Mouse (Mus musculus) mouse embryonic stem cell (cell line): ENCODE measurements at regions not wholly inside any gene's neighbourhood (a gene's known extent, or its start where the extent isn't known, plus 50 kb on each side); places are given as distances from the start of the nearest gene placed in this dataset.

ENCODE experiments used
- in situ Hi-C, 2 experiments: fragments of 300-500 bp; cut with MboI; formaldehyde crosslinking; loops; 1 replicate in 1 of 2; 3 replicates in 1 of 2; pipeline ENCODE4 v1.14.3; 2019 to 2020; ENCODE audit warnings: low sequenced_read_pairs in 2 of 2, low pct_unique_long_range_greater_than_20kb in 1 of 2, mixed read lengths in 1 of 2; ENCODE audit not compliant: unreplicated experiment in 1 of 2

DNA sequence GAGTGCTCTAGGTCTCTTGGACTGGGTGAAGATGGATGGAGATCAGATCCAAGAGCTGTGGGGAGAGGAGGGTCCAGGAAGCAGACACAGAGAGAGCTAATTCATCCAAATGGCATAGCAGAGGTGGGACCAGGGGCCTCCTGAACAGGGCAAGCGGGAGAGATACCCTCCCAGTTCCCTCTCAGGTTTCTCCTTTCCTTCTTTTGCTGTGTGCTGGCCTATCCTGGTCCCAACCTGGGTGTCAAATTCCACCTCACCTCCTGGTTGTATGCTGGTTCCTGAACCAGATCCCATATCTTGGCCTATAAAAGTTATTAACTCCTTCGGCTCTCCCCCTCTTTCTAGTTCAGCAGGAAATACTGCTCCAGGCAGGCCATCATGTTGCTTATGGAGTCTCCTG, 214.1 kb upstream of the Gm12728 start:
- in situ Hi-C loops: no loop called here

DNA sequence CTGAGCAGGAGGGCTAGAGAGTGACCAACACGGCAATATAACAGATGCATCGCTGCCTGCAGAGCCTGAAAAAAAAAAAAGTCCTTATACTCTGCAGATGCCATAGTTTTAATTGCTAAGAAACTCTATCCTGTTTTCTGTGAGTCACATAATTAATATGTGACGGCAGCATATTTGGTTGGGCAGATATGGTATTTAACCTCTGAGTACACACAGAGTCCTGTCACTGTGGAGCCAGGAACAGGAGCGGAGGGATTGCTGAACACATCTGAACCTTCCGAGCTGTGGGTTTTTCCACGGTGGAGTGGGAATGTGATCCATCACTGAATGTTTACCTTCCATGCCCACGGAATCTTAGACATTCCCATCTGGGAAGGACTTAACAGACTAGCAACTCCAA, 208.7 kb upstream of the Gm12728 start:
- in situ Hi-C loops: no loop called here

DNA sequence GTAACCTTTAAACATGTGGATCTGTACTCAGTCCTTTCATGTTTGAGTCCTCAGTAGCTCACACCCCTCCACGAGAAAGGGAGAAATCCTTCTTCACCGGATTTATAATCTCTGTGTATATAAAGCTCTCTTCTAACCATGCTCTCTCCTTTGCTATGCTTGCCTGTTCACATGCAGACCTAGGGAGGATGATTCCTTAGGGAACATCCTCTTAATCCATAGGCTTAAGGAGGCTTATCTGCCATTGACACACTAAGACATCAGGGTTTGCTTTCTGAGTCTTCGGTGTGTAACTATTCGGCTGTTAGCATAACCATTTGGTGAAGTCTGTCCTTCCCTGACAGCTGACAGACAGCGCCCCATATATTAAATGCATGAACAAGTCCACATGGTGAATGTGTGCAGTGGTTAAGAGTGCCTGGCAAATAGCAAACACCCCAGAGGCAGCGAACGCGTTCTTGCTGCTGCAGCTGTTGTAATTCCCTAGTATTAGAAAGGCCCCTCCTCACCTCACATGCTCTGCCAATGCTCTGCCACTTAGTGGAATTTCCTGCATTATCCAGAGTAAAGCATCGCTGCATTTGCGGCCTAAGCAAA, 205.2 kb upstream of the Gm12728 start:
- in situ Hi-C loops: no loop called here

DNA sequence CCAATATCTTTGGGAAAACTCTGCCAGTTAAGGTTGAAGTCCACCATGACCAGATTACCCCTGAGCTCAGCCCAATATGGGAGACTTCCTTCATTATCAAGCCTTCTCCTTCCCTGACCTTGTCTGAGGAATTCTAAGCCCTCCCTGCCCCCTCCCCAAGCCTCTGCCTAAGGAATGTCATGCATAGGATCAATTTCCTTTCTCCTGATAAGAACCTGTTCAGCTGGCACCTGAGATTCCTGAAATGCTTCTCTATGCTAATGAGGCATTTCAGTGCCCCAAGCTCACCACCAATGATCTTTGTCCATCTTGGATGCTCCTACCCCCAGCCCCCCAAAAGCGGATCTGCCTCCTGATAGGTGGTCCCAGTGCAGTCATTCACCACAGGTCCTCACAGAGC, 186.0 kb upstream of the Gm12728 start:
- in situ Hi-C loops: no loop called here

DNA sequence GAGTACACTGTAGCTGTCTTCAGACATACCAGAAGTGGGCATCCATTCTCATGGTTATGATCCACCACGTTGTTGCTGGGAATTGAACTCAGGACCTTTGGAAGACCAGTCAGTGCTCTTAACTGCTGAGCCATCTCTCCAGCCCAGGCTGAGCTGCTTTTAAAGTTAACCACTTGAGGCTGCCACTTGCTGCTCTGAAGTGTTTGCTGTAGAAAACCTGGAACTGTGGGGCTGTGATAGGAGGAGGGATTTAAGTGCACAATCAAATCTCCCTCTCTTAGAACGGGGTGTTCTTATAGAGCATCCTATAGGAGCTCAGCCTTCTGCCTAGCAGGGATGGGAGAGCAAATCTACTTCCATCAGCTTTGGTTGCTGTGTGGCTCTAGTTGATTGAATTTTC, 185.1 kb upstream of the Gm12728 start:
- in situ Hi-C loops: no loop called here

DNA sequence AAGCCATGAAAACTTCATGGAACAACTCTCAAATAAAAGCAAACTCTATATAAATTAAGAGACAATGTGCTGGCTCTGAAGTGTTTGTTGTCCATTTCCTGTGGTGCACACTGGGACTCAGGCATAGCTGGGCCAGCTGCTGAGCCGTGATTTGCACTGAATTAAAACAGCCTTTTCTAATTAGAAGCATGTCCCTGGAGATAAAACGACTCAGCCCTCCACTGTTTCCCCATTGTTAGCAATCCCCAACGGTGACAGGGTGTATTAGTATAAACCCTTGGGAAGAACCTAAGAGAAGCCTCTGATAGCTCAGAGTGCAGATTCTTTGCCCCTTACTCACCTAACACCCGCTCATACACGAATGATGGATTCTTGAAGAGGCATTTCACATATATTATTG, 182.9 kb upstream of the Gm12728 start:
- in situ Hi-C loops: no loop called here

DNA sequence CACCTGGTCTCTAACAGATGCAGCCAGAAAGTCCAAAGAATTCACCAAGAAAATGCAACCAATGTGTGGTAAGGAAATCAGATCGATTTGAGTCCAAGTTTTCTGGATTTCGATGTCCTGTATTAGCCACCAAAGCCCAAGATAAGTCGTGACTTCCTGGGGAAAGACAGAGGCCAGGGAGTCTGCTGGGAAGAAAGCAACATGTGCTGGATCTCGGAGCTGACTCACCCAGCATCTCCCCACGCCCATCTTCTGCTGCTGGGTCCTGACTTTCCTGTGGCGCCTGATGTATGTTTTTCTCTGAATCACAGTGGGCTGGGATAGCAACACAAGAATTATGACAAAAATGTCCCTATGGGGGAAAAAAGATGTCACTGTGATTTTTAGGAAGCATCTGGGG, 178.8 kb upstream of the Gm12728 start:
- in situ Hi-C loops: no loop called here

DNA sequence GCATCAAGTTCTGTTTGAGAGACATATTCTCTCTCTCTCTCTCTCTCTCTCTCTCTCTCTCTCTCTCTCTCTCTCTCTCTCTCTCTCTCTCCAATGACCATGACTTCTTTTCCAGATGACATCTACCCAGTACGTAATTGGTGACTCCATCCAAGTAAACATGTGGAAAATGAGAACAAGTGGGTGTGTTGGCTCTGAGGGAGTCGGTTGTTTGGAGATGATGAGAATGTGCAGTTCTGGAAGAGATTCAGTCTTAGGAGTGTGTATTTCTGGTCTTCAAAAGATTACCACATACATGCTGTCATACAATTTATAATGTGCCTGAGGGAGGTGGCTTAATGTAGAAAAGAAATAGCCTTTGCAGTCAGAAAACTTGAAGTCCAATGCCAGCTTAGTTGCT, 175.3 kb upstream of the Gm12728 start:
- in situ Hi-C loops: no loop called here

DNA sequence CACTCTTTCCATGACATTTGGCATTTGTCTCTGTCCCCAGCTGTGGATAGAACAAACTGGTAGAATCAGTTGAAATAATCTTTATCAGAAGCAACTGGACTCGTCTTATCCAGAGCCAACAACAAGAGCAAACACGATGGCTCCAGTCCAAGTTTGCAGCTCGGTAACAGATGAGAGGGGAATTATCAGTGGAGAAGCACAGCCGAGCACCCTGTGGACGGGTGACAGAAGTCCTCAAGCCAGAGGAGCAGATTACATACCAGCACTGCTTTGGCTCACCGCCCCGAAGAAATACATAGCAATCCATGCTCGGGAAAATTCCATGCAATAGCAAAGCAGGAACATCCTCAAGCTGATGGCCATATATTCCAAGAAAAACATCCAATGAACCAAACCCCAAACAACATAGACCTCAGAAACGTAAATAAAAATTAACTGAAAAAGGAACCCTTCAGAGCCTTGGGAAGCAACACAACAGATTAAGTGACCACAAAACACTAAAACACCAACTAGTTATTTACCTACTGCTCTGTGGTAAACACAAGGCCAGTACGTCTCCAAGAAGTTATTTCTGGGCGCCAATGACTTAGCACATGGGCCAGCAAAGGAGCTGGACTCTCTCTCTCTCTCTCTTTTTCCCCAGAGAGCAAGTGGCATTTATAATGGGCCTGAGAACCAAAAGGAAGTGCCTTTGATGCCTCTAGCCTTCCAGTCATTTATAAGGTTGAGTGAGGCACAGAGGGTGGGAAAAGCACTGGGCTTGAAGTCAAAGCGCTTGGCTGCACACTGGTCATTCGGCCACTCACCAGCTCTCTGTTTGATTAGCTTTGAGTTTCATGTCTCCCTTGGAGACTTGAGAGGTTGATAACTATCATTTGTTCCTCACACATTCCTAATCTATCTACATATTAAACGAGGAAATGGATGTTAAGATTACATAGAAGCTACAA, 163.0 kb upstream of the Gm12728 start:
- in situ Hi-C loops: no loop called here

DNA sequence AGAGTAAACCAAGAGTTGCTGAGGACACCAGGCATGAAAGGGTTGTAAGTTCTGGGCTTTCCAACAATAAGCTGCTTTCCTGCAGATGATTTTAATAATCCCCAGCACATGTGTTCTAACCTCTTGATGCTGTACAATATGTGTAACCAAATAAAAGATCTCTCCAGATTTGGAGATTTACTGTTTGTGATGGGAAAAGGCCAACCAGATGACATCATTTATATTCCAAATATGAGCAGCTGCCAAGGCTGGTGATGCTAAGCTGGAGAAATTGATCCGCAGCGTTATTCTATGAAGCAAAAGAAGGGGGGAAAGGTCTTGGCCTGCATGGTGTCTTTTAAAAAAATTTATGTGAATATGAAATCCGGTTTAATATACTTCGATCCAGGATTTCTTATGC, 160.1 kb upstream of the Gm12728 start:
- in situ Hi-C loops: no loop called here

DNA sequence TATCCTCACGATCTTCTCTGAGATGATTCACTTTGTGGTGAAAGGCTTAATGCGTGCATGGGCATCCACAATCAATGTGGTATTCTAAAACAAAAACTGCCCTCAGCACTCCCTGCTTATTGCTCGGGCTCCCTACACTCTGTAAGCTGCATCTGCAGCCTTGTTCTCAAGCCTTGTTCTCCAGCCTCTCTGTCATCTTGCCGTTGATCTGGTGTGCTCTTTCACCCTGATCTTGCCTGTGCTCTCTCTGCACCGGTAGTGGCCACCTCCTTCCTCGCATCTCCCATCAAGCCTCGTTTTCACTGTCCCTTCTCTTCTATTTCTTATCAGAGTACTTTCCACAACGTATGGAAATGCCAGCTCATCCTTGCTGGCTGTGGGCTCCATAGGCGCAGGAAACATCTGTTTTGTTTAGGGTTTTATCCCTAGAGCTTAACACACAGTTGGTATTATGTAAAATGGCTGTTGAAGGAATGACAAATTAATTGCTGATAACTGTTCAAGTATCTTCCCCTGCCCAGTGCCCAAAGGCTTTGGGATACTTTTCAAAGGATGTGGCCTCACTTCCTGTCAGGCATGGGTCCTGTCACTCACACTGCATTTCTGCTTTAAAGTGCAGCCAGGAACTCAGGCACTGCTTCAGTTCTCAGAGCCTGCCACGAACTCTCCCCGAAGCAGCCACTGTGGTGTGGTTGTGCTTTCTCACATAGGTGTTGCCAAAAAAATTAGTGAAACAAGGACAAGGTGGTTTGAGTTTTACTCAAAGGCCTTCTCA, 158.9 kb upstream of the Gm12728 start:
- in situ Hi-C loops: no loop called here

DNA sequence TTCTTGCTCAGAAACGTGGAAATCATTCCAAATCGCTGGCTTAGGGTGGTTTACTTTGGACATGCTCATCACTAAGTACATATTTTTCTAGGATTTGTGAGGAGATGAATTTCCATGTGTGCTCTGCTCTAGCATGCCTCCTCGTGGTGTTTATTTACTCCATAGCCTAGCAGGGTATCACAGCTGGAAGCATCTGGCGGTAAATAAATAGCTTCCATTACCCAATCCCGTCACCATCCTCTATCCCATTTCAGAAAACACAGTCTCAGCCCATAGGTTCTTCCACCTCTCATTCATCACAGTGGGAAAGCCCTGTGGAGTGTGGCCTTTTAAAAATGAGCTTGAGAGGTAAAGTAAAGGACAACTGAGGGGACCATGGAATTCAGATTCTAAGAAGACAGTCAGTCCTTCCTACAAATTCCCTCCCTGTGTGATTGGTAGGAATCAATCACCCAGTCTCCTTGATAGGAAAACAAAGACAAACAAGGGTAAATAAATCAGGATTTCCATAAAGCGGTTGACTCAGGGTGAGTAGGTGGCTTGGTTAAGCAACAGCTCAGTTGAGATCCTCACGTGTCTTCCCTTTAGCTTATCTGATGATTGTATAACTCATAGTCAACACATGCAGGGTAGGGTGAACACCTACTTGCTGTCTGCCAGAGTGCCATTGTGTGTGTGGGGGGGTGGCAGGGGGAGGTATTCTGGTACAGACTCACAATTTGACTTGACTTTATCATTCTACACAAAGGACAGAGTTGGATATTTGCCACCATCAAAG, 156.9 kb upstream of the Gm12728 start:
- in situ Hi-C loops: no loop called here

DNA sequence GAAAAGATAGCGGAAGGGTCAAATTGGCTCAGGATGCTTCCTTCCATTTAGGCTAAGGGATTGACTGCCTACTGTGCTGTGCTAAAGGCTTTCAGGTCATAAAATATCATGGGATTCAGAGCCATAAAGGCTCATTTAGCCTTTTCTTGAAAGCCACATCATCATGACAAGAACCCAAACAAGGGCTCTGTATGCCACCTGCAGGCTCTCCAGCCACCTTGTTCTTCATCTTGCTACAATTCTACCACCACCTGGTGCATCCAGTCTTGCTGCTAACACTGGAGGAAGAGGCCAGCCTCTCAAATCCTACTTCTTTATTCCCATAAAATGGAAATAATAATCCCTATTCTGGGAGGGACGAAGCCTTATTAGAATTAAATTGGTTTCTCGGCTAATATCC, 155.9 kb upstream of the Gm12728 start:
- in situ Hi-C loops: no loop called here

DNA sequence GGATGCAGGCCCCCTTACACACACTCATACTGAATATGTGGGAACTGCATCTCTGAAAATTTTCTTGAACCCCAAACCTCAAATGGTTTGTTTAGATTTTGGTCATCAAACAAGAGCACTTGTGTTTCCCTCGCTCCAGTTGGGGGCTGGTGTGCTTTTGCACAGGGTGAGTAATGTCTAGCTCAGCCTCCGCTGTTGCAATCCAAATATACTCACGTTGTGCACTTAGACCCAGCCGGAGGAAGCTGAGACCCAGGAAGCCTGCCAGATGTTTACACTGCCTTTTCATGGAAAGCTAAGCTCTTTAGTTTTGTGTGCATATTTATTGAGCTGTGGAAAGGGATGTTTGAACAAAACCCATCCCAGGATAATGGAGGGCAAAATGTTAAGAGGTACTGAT, 148.9 kb upstream of the Gm12728 start:
- in situ Hi-C loops: no loop called here

DNA sequence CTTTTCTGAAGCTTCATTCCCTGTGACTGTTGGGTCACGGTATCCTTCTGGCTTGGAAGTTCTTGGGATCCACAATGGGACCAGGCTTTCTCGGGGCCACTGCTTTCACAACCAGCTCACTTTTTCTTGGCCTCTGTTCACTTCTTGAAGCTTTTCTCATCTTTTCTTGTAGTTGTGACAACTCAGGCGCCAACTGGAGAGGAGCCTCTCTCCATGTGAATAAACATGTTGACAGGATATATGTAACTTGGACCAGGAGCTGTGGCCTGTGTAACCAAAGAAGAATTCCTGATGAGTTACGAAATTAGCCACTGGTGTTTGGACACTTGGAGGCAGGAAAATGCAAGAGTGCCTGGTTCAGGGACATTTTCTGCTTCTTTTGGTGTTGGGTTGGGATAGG, 148.1 kb upstream of the Gm12728 start:
- in situ Hi-C loops: no loop called here

DNA sequence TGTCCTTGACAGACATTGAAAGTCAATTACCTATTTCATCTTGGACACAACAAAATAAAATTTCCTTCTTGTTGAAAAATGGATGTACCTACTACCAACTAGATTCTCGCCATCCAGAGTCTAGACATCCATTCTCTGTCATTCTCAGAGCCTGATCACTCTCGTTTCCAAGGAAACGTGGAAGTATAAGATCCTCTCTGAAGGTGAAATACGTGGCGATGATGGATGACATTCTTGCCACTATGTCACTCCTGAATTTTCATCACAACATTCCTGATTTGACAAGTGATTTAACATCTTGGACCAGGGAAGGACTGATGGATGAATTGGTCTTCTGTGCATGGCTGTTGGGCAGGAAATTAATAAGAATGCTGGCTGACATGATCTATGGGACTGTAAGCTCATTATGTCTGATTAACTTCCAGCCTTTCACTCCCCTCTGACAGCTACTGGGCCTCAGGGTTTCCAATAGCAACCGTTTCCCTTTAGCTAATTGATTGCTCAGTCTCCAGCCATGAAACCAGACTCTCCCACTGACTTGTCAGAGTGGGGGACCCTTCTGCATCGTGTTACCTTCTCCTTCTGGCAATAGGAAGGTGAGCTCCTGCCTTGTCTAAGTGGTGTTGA, 140.7 kb upstream of the Gm12728 start:
- in situ Hi-C loops: no loop called here

DNA sequence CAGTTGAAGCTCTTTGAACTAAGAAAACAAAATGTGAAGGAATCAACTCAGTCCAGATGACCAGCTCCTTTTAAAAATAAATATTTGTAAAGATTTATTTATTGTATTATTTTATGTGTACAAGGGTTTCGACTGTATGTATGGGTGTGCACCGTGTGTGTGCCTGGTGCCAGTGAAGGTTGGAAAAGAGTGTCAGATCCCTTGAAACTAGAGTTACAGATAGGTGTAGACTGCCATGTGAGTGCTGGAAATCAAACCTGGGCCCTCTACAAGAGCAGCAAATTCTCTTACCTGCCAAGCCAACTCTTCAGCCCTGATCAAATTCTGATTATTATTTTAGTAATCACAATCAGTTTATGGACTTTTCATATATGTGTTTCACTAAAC, 140.2 kb upstream of the Gm12728 start:
- in situ Hi-C loops: no loop called here

DNA sequence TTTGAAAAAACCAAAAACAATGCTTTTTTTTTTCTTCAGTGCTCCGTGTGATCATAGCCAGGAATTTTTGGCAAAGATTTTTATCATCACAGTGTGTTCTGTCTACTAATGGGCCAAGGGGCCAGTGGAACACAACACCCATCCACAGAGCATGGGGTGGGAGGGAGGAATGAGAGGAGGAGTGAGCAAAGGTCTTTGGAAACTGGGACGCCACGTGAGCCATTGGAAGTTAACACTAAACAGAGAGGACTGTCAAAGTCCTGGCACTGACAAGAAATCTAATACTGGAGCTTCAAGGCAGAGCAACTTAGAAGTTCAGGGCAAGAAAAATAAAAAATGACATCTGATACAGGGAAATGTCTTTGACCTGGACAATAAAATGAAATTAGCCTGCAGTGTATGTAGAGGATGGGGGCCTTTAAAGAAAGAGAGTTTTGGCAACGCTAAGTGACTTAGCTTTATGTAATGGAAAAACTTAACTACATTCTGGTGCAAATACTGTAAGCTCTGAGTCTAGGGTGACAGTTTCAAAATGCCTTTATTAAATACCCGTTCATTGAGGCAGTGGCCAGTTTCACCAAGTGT, 133.5 kb upstream of the Gm12728 start:
- in situ Hi-C loops: no loop called here
